Mouse (Mus musculus) lung, adult 2 months (tissue): ENCODE data around the gene Rai2. TPM values are rescaled to one million over a fixed set of nuclear protein-coding genes. Genes with fewer than 3 reads are reported as not detected.

Source experiments
- DNase-seq: peaks from one replicate; pipeline ENCODE4 v3.0.0; 2022
- H3K4me1 ChIP-seq: fragments of 200-500 bp; 2 replicates; pipeline ENCODE4 v1.6.1; 2011; ENCODE audit warnings: low read length; ENCODE audit not compliant: control insufficient read depth, insufficient read depth
- H3K4me3 ChIP-seq: fragments of 200-500 bp; replicated peaks from 2 replicates; pipeline ENCODE3; 2011; ENCODE audit warnings: low read depth, mild to moderate bottlenecking, control low read depth, low read length; ENCODE audit errors: extremely low read depth
- CTCF ChIP-seq: fragments of 200-500 bp; IDR thresholded peaks from 2 replicates; pipeline ENCODE4 v1.5.1; 2011; ENCODE audit warnings: mild to moderate bottlenecking, low read length, control low read depth; ENCODE audit not compliant: insufficient read depth
- POLR2A ChIP-seq: fragments of 200-500 bp; IDR thresholded peaks from 2 replicates; pipeline ENCODE4 v1.6.1; 2011; ENCODE audit warnings: low read depth, mild to moderate bottlenecking, control low read depth, low read length, borderline replicate concordance; ENCODE audit errors: extremely low read depth
- WGBS: fragments of 180-500 bp; shearing (Covaris S2); methylation state at CpG from one replicate; pipeline ENCODE4 v1.1.7; 2018; 5-methylcytosine and 5-hydroxymethylcytosine counted together
- polyA plus RNA-seq: library from polyadenylated mRNA; depleted of rRNA; stranded (reverse); fragments of >200 nt; gene quantifications from 2 replicates; pipeline ENCODE4 v1.2.3, GENCODE M21; 2012; rRNA removed

Gene Rai2
- 8.4 and 8.6 TPM in 2 replicates for polyA plus RNA-seq

GRCm38 (mm10) chrX:161716865-161717763, at the start of gene Rai2:
TSS of gene Rai2 (plus strand) at chrX:161717069.
- DNase-seq, result peak; percentile 20
- Histone ChIP-seq H3K4me3 (peak within 1 kb of the TSS; percentile 55), H3K4me1 (peaks cover 5% of the 10 kb centered on the region; the same call in 1 of the 2 replicates)
- TF ChIP-seq POLR2A (0 out of 2 replicates have a peak, but pooled peaks have one; percentile 7), CTCF (no peak)
- 28% methylated on average over 78 of the region's 79 CpGs for WGBS

GRCm38 (mm10) chrX:161689336-161689735, 27.5 kb upstream of the Rai2 start:
- DNase-seq, result no peak

DNA sequence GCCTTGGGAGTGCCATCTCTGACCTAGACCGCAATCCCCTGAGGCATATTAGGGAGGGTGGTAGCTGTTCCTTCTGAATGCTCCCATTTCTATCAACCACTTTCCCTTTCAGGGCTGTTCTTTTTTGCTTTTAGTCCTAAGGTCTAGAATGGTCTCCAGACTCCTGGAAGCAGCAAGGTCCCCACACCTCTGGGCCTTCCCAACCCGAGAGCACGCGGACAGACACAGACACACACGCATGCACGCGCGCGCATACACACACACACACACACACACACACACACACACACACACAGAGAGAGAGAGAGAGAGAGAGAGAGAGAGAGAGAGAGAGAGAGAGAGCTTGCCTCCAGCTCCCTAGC, 385 bp upstream of the Rai2 start:
- TF ChIP-seq POLR2A (no peak), CTCF (no peak)
- Histone ChIP-seq H3K4me1 (peaks cover 5% of the 10 kb centered on the region; the same call in 1 of the 2 replicates), H3K4me3 (peak overlapping the region; percentile 55)
- no peak for DNase-seq
- WGBS, result 60% methylated on average over 9 of the region's 9 CpGs

More at GRCm38 (mm10) chrX:161689336-161689735, 27.5 kb upstream of the Rai2 start:
- H3K4me1 ChIP-seq, result no peaks in the 10 kb centered on the region
- WGBS, result 66% methylated on average over 3 of the region's 3 CpGs
- TF ChIP-seq CTCF, result no peak
- no peak for TF ChIP-seq POLR2A
- H3K4me3 ChIP-seq, result no peak overlapping the region

DNA sequence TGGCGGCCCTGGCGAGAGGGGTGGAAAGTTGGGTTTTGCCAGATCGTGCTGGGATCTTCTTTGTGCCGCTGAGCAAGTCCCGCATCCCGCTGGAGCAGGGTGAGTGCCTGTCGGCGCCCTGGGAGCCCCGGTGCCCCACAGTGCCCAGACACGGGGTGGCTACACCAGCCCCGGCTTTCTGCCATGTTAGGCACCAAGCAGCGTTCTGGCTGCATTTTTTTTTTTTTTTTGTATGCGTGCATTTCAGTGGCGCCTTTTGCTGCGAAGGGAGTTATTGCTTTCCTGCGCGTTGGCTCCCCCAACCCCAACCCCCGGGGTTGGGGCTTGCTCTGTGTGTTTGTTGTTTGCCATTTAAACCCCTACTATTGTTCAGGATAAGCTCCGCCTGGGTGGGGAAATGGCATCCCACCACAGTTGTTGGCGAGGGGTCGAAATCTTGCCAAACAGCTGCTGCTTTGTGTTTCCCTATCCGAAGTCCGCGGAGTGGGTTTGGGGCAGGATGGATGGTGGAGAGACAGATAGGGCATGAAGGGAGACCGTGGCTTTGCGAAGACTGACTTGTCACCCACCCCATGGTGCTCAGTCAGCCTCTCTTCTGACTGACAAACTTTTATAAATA, 1.0 kb downstream of the Rai2 start:
- peak; percentile 7 for DNase-seq
- 29% methylated on average over 26 of the region's 26 CpGs for WGBS
- TF ChIP-seq POLR2A, result no peak
- TF ChIP-seq CTCF, result no peak
- Histone ChIP-seq H3K4me1 (peaks cover 5% of the 10 kb centered on the region; the same call in 1 of the 2 replicates), H3K4me3 (peak overlapping the region; percentile 40)

DNA sequence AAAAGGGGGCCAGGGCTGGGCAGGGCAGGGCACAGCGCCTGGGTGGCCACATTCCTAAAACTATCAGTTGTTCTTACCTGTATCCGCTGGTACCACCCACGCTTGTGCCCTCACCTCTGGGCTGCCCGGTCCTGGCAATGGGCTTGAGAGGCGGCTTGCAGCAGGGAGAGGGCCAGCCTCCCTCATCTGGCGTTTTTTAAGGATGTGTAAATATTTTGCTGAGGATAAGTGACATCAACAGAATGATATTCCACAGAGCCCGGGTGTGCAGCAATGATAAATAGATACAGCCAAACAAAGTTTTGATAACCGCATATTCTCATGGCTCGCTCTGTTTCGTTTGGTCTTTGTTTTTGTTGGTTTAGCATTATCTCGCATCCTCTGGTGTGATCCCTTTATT, 1.7 kb downstream of the Rai2 start:
- no peak for TF ChIP-seq CTCF
- no peak for TF ChIP-seq POLR2A
- peaks cover 5% of the 10 kb centered on the region for H3K4me1 ChIP-seq
- WGBS, result 29% methylated on average over 11 of the region's 11 CpGs
- peak overlapping the region; percentile 37 for H3K4me3 ChIP-seq
- DNase-seq, result no peak

DNA sequence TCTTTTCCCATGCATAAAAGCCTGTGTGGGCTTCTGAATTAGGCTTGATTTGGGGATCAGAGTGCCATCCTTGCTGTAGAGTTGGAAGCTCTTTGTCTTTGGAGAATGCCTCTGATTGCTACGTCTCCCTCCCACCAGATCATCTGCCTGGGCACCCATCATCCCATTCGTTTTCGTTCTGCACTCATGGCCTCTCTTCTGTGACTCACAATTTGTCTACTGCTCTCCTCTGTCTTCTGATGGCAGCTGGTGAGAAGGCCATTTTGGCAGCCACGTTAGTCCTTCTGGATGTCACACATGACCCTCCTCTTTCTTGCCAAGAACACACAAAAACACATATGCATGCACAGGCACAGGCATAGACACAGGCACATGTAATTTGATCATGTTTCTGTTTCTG, 4.2 kb downstream of the Rai2 start:
- no peak for DNase-seq
- 67% methylated on average over 4 of the region's 4 CpGs for WGBS
- Histone ChIP-seq H3K4me3 (no peak overlapping the region), H3K4me1 (peaks cover 5% of the 10 kb centered on the region)
- no peak for TF ChIP-seq CTCF
- no peak for TF ChIP-seq POLR2A

GRCm38 (mm10) chrX:161723391-161723808, 6.5 kb downstream of the Rai2 start:
- no peak for TF ChIP-seq CTCF
- no peak for TF ChIP-seq POLR2A
- Histone ChIP-seq H3K4me3 (no peak overlapping the region), H3K4me1 (peaks cover 5% of the 10 kb centered on the region)
- DNase-seq, result no peak
- WGBS, result 35% methylated on average over 9 of the region's 9 CpGs

DNA sequence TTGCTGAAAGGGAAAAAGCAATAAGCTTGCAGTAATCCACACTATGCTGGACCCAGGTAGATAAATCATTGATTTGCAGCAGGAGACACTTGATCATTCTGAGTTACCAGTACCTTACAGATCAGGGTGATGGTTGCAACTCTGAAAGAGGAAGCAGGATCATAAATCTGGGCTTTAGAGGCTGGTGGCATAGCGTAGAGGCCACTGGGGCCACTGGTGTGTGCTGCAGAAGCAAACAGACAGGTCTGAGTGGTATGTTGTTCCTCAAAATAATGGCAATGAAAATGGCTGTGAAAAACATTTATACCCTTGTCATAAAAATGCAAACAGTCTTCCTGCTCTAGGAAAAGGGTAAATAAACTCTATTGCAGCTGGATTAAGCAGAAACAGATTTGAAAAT, 9.4 kb downstream of the Rai2 start:
- Histone ChIP-seq H3K4me3 (no peak overlapping the region), H3K4me1 (no peaks in the 10 kb centered on the region; the same call in 1 of the 2 replicates)
- DNase-seq, result no peak
- no peak for TF ChIP-seq POLR2A
- TF ChIP-seq CTCF, result no peak
- WGBS, result 57% methylated on average over 1 of the region's 1 CpGs

- 57% methylated on average over 4 of the region's 4 CpGs for WGBS
- no peak for TF ChIP-seq CTCF
- TF ChIP-seq POLR2A, result no peak
- no peak for DNase-seq
- Histone ChIP-seq H3K4me1 (no peaks in the 10 kb centered on the region), H3K4me3 (no peak overlapping the region)
Measured at GRCm38 (mm10) chrX:161728507-161728906, 11.6 kb downstream of the Rai2 start.

DNA sequence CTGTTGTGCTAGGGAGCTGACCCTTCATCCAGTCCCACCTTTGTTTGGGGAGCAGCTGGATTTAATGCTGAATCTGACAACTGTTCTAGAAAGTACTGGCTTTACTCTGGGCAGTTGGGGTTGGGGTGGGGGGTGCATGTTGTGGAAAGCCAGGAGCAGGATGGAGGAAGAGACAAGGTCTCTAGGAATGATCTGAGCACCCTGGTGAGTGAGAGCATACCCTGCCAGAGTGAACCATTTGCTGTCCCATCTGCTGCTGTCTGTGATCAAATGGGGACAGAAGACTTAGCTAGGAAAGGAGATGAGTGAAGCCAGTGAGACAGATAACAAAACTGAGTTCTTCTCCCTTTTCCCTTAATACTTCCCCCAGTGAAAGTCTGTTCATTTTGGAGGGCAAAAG, 13.2 kb downstream of the Rai2 start:
- TF ChIP-seq POLR2A (no peak), CTCF (no peak)
- no peak for DNase-seq
- Histone ChIP-seq H3K4me3 (no peak overlapping the region), H3K4me1 (no peaks in the 10 kb centered on the region; the same call in 1 of the 2 replicates)
